Mouse (Mus musculus) stomach, postnatal 0 days (tissue): ENCODE measurements at regions not wholly inside any gene's neighbourhood (a gene's known extent, or its start where the extent isn't known, plus 50 kb on each side); places are given as distances from the start of the nearest gene placed in this dataset.

ENCODE experiments used
- CTCF ChIP-seq: IDR thresholded peaks from 2 replicates; pipeline ENCODE4 v1.5.1; 2016; ENCODE audit warnings: antibody characterized with exemption, low read depth, mild to moderate bottlenecking, moderate library complexity
- EP300 ChIP-seq: optimal IDR thresholded peaks from 2 replicates; pipeline ENCODE3; 2016; ENCODE audit warnings: antibody characterized with exemption

DNA sequence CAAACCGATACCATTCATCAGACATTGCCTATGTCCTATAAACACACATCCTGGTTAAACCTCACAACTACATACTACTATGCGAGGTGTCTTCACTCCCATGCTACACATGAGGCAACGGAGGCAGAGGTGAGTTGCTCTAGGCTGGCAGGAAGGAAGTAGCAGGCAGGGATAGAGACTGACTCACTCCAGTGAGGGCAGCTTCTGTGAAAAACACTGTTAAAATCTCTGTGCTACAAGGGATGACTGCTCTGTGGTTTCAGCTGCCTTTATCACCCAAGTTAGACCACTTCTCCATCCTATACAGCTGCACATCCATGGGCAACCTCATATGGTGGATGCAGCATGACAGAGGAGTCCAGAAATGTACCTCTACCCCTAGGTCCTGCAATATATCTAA is 91.0 kb upstream of the Sgk1 start:
- TF ChIP-seq CTCF (no peak), EP300 (no peak)
